Mouse (Mus musculus) layer of hippocampus, adult 18-20 months (tissue): Measurements from ENCODE around the gene Kcnq1. TPM values are rescaled to one million over a fixed set of nuclear protein-coding genes. Genes with fewer than 3 reads are reported as not detected.

ENCODE experiments used
- DNase-seq, 2 experiments: peaks; one replicate each; pipeline ENCODE4 v3.0.0; 2022; ENCODE audit warnings: low spot score in 2 of 2
- total RNA-seq, 2 experiments: library from RNA; stranded (reverse); gene quantifications; 2 replicates each; pipeline ENCODE4 v1.2.3; 2021

The Kcnq1 gene
- total RNA-seq, 2 experiments from 2014 or later = 0.28 to 0.40 TPM

- DNase-seq = no peak
These were observed 353.4 kb downstream of the Kcnq1 start for GRCm38 (mm10) chr7:143459332-143460211.

DNA sequence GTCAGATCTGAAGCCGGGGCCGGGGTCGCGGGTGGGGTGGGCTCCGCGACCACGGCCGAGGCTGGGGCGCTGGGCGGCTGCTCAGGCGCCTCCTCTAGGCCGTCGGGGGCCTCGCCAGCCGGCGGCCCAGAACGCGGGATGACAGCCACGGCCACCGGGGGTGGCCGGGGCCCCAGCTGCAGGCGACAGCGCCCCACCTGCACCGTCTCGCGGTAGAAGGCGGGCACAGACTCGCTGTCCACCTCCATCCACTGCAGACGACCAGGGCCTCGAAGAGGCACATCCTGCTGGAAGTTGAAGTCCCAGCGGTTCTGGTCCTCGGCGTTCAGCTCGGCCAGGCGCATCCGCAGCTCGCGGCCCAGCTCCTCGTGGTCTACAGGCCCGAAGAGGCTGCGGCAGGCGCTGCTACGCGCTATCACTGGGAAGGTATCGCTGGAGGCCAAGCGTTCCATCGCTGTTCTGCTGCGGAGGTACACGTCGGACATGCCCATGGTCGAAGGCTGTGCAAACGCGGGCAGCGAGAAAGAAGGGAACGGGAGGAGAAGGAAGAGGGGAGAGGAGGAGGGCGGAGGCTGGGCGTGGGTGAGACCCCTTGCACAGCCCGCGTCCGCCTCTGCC lies 354.2 kb downstream of the Kcnq1 start:
- DNase-seq = no peak

- DNase-seq = peak; percentile 62 to 85
These were observed 354.7 kb downstream of the Kcnq1 start, which contains the start of gene Cdkn1c for GRCm38 (mm10) chr7:143460874-143461273. TSS of gene Cdkn1c (minus strand) at chr7:143461050.

DNA sequence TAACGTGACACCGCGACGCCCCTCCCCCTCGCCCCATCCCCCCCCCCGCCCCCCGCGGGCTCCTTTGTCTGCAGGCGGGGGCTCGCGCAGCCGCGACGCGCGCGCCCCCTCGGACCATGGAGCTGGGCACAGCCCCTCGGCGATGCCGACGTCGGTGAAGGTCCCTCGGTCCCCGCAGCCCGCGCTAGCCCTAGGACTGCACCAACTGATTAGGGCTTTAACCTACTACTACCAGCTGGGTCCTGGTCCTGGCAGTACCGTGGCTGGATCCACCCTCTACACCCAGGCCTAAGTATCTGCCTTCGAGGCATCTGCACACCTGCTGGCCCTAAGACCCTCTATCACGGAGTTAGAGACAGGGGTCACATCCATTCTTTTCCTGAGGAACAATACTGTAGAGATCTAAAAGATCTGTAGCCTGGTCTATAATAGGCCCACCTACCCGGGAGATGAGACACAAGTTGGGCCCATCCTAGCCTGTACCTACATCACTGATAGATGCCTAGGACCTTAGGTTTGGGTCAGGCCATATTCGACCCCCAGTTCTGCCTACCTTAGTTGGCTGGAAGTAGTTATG lies 355.2 kb downstream of the Kcnq1 start:
- no peak for DNase-seq

GRCm38 (mm10) chr7:143461920-143462319 lies 355.8 kb downstream of the Kcnq1 start:
- no peak for DNase-seq

GRCm38 (mm10) chr7:143462516-143462915 lies 356.4 kb downstream of the Kcnq1 start:
- no peak for DNase-seq

- peak; percentile 50 to 65 for DNase-seq
These were observed 357.8 kb downstream of the Kcnq1 start for GRCm38 (mm10) chr7:143463865-143464415.

GRCm38 (mm10) chr7:143464811-143465560 lies 358.8 kb downstream of the Kcnq1 start:
- no peak for DNase-seq

- peak; percentile 51 to 85 for DNase-seq
These were observed 360.0 kb downstream of the Kcnq1 start for GRCm38 (mm10) chr7:143466099-143466677.

- DNase-seq = no peak
These were observed 361.6 kb downstream of the Kcnq1 start for GRCm38 (mm10) chr7:143467714-143468113.

GRCm38 (mm10) chr7:143469946-143470345 lies 363.8 kb downstream of the Kcnq1 start:
- DNase-seq = peak; percentile 53 to 69

GRCm38 (mm10) chr7:143473347-143474101 lies 367.4 kb downstream of the Kcnq1 start, which contains the start of gene Slc22a18:
TSS of gene Slc22a18 (plus strand) at chr7:143473736.
- no peak for DNase-seq

DNA sequence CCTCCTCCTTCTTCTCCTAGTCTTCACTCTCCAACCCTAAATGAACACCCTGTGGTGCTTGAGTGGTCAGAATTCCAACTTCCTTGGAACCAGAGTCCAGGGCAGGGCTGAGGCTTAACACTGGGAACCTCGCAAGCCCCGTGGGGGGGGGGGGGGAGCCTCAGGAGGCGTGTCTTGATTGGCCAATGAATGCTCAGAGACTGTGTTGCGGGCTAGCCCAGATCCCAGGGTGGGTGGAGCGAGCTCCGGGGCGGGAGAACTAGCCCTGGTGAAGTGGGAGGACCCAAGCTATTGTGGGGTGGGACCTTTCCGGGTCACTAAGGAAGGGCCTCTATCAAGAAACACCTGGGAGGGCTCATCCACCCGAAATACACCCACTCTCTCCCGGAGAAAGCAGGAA lies 368.6 kb downstream of the Kcnq1 start:
- no peak for DNase-seq

- no peak for DNase-seq
These were observed 369.7 kb downstream of the Kcnq1 start for GRCm38 (mm10) chr7:143475876-143476275.

Other genes with a start within 250 kb of the Kcnq1 start
- under 1 TPM; 0.58 to 0.82 TPM for gene Th, start 175.2 kb upstream of the Kcnq1 start, total RNA-seq
- under 1 TPM in 1 of 2 experiments, not detected in 1; 0.52 TPM for gene Ascl2, start 137.1 kb upstream of the Kcnq1 start, total RNA-seq
- gene Tspan32, start 101.3 kb upstream of the Kcnq1 start, total RNA-seq = under 1 TPM in 1 of 2 experiments, not detected in 1; 0.17 TPM
- 100 to 1,000 TPM; 459 to 481 TPM for gene Cd81, start 53.6 kb upstream of the Kcnq1 start, total RNA-seq
- gene Tssc4, start 37.1 kb upstream of the Kcnq1 start, total RNA-seq = 10 to 100 TPM; 39.1 to 48.2 TPM
- gene Trpm5, start 11.7 kb upstream of the Kcnq1 start, total RNA-seq = under 1 TPM in 1 of 2 experiments, not detected in 1; 0.07 TPM